In the genomic region with DNA sequence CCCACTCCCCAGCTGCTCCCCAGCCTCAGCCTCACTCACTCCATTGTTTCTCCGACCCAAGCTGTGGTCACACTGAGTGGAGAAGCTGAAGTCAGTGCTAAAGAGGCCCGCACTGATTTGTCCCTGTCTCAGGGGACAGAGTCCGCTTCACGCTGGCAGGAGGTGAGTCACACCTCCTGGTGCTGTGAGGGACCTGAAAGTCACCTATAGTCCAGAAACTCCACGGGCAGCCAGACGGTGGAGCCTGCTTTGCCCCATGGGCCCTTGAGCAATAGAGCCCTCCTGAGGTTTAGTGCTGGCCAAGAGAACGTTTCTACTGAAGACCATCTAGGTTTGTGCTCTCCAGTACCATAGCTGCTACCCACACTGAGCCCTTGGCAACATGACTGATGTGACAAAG, we compare ENCODE assay signal across 37 mouse cellular contexts. TPM values are rescaled to one million over a fixed set of nuclear protein-coding genes. Genes with fewer than 3 reads are reported as not detected.
DNase-seq lines count a peak whose midpoint lies in the region; ATAC-seq and TF ChIP-seq lines count a peak whose summit lies in the region.
"Had no signal": no experiment of that assay in that cellular context is flagged by ENCODE, and none has a peak within 500 bp of the region (broad histone marks: within the 10 kb centered on the region; RNA-seq: fewer than 3 reads in every experiment).

No protein-coding gene starts in this region.

- no peak overlapping the region for H3K9ac ChIP-seq in liver, postnatal 0 days (replicated peaks)
- no peak overlapping the region for H3K9ac ChIP-seq in liver, embryonic 11.5 days (ENCODE audit: low read depth, low read length)
- H3K9ac ChIP-seq in intestine, postnatal 0 days (ENCODE audit: low read depth, low read length): peak overlapping the region; percentile 59
- no peak overlapping the region for H3K9ac ChIP-seq in stomach, postnatal 0 days (ENCODE audit: low read length)
- H3K9ac ChIP-seq: embryonic facial prominence, embryonic 15.5 days; heart, embryonic 12.5 days; hindbrain, embryonic 13.5 days; limb, embryonic 12.5 days; liver, embryonic 13.5 days had no signal

- no peaks in the 10 kb centered on the region for H3K36me3 ChIP-seq in liver, postnatal 0 days (replicated peaks; ENCODE audit: insufficient read depth, low read length)
- H3K36me3 ChIP-seq in liver, embryonic 11.5 days (ENCODE audit: control insufficient read depth, insufficient read depth, low read length): no peaks in the 10 kb centered on the region
- no peaks in the 10 kb centered on the region for H3K36me3 ChIP-seq in intestine, postnatal 0 days (ENCODE audit: control insufficient read depth, insufficient read depth)
- no peaks in the 10 kb centered on the region for H3K36me3 ChIP-seq in stomach, postnatal 0 days (ENCODE audit: control insufficient read depth, insufficient read depth, low read length)
- H3K36me3 ChIP-seq: embryonic facial prominence, embryonic 10.5 days; embryonic facial prominence, embryonic 15.5 days; heart, embryonic 12.5 days; hindbrain, embryonic 13.5 days; limb, embryonic 12.5 days; liver, embryonic 13.5 days had no signal

- DNase-seq in adrenal gland, adult 2 months: peak; percentile 44
- no peak for DNase-seq in adrenal gland, postnatal 4 days (ENCODE audit: low spot score in 2 of 2)
- peak; percentile 44 for DNase-seq in liver, postnatal 0 days
- no peak for DNase-seq in liver, embryonic 11.5 days (ENCODE audit: low spot score)
- peak; percentile 81 for DNase-seq in stomach, postnatal 0 days (ENCODE audit: low spot score)
- no peak for DNase-seq in neural tube, embryonic 10.5 days (ENCODE audit: extremely low spot score, low spot score)
- no peak for DNase-seq in left cerebral cortex, adult 18-20 months (ENCODE audit: low spot score in 2 of 2)
- DNase-seq: cerebellum, adult 18-20 months; cerebellum, postnatal 14 days; gastrocnemius, postnatal 25 days; heart, adult 18-20 months; heart, postnatal 4 days; kidney, adult 2 months; kidney, postnatal 4 days; liver, embryonic 13.5 days; lung, adult 2 months; lung, postnatal 10 days; midbrain, embryonic 14.5 days; right cerebral cortex, postnatal 25 days; spleen, adult 18-20 months; thymus, postnatal 4 days had no signal

- H3K4me1 ChIP-seq in liver, postnatal 0 days (ENCODE audit: insufficient read depth): peaks cover 5% of the 10 kb centered on the region; the same call in 1 of the 2 replicates
- H3K4me1 ChIP-seq in liver, embryonic 11.5 days (replicated peaks; ENCODE audit: control insufficient read depth, insufficient read depth, low read length): no peaks in the 10 kb centered on the region
- H3K4me1 ChIP-seq in intestine, postnatal 0 days (replicated peaks; ENCODE audit: control insufficient read depth, insufficient read depth, low read length): no peaks in the 10 kb centered on the region; the same call in 1 of the 2 replicates
- H3K4me1 ChIP-seq in stomach, postnatal 0 days (replicated peaks; ENCODE audit: control insufficient read depth, insufficient read depth): no peaks in the 10 kb centered on the region
- H3K4me1 ChIP-seq: embryonic facial prominence, embryonic 15.5 days; heart, embryonic 12.5 days; hindbrain, embryonic 13.5 days; limb, embryonic 12.5 days; liver, embryonic 13.5 days had no signal

- peak overlapping the region; percentile 48; the same call in 1 of the 2 replicates for H3K27ac ChIP-seq in liver, postnatal 0 days (ENCODE audit: low read depth)
- no peak overlapping the region for H3K27ac ChIP-seq in liver, embryonic 11.5 days (ENCODE audit: low read depth, low read length)
- peak overlapping the region; percentile 95 for H3K27ac ChIP-seq in intestine, postnatal 0 days (ENCODE audit: low read depth, low read length)
- H3K27ac ChIP-seq in stomach, postnatal 0 days (replicated peaks): peak overlapping the region; percentile 79
- H3K27ac ChIP-seq: embryonic facial prominence, embryonic 10.5 days; embryonic facial prominence, embryonic 15.5 days; hindbrain, embryonic 13.5 days; kidney, postnatal 0 days; left cerebral cortex, adult 2 months; limb, embryonic 12.5 days; liver, embryonic 13.5 days; macrophage had no signal

- WGBS in liver, postnatal 0 days (ENCODE audit: insufficient replicate concordance): 64% methylated on average over 7 of the region's 7 CpGs
- 60% methylated on average over 7 of the region's 7 CpGs for WGBS in liver, embryonic 11.5 days
- WGBS in intestine, postnatal 0 days: 32% methylated on average over 7 of the region's 7 CpGs
- WGBS in stomach, postnatal 0 days: 48% methylated on average over 7 of the region's 7 CpGs

- no peak for TF ChIP-seq CTCF in liver, postnatal 0 days (IDR thresholded peaks at IDR 0.05; ENCODE audit: low read depth)
- peak; percentile 47 for TF ChIP-seq CTCF in intestine, postnatal 0 days (IDR thresholded peaks at IDR 0.05; ENCODE audit: low read depth)
- TF ChIP-seq CTCF in stomach, postnatal 0 days (IDR thresholded peaks at IDR 0.05; ENCODE audit: low read depth): peak; percentile 28; the same call in 1 of the 2 replicates

- TF ChIP-seq EP300 in liver, postnatal 0 days (IDR thresholded peaks at IDR 0.05; ENCODE audit: low read depth): 0 out of 2 replicates have a peak, but pooled peaks have one; percentile 19
- TF ChIP-seq EP300 in stomach, postnatal 0 days (optimal IDR thresholded peaks at IDR 0.05): no peak

- peak; percentile 79 for ATAC-seq in liver, postnatal 0 days
- ATAC-seq in liver, embryonic 11.5 days (replicated peaks; ENCODE audit: low FRiP score): no peak
- peak; percentile 92 for ATAC-seq in intestine, postnatal 0 days
- ATAC-seq in stomach, postnatal 0 days (ENCODE audit: low FRiP score, low TSS enrichment): peak; percentile 90
- ATAC-seq: activated CD4-positive, CD25-positive, alpha-beta regulatory T cell, adult 4 months; forebrain, embryonic 14.5 days had no signal

- H3K9me3 ChIP-seq in liver, postnatal 0 days (ENCODE audit: low read length): no peaks in the 10 kb centered on the region
- H3K9me3 ChIP-seq in liver, embryonic 11.5 days (ENCODE audit: control insufficient read depth, low read length): no peaks in the 10 kb centered on the region
- H3K9me3 ChIP-seq in intestine, postnatal 0 days (ENCODE audit: control insufficient read depth): no peaks in the 10 kb centered on the region
- H3K9me3 ChIP-seq in stomach, postnatal 0 days (ENCODE audit: control insufficient read depth, low read length): no peaks in the 10 kb centered on the region
- H3K9me3 ChIP-seq: embryonic facial prominence, embryonic 10.5 days; embryonic facial prominence, embryonic 15.5 days; heart, embryonic 12.5 days; hindbrain, embryonic 13.5 days; limb, embryonic 12.5 days; liver, embryonic 13.5 days had no signal

- H3K4me3 ChIP-seq in liver, postnatal 0 days (ENCODE audit: low read depth, low read length): no peak overlapping the region
- H3K4me3 ChIP-seq in liver, embryonic 11.5 days (ENCODE audit: low read depth, low read length): no peak overlapping the region
- peak overlapping the region; percentile 34 for H3K4me3 ChIP-seq in intestine, postnatal 0 days (ENCODE audit: low read depth, low read length)
- no peak overlapping the region for H3K4me3 ChIP-seq in stomach, postnatal 0 days (ENCODE audit: low read depth, low read length)
- H3K4me3 ChIP-seq: embryonic facial prominence, embryonic 10.5 days; embryonic facial prominence, embryonic 15.5 days; heart, embryonic 12.5 days; hindbrain, embryonic 13.5 days; left cerebral cortex, adult 2 months; limb, embryonic 12.5 days; liver, embryonic 13.5 days had no signal

- no peaks in the 10 kb centered on the region for H3K27me3 ChIP-seq in liver, postnatal 0 days (ENCODE audit: insufficient read depth, low read length)
- H3K27me3 ChIP-seq in liver, embryonic 11.5 days (replicated peaks; ENCODE audit: control insufficient read depth, insufficient read depth, low read length): no peaks in the 10 kb centered on the region
- H3K27me3 ChIP-seq in intestine, postnatal 0 days (replicated peaks; ENCODE audit: control insufficient read depth, insufficient read depth, low read length): no peaks in the 10 kb centered on the region
- no peaks in the 10 kb centered on the region for H3K27me3 ChIP-seq in stomach, postnatal 0 days (ENCODE audit: control insufficient read depth, insufficient read depth, low read length)
- H3K27me3 ChIP-seq: CH12.LX; embryonic facial prominence, embryonic 15.5 days; hindbrain, embryonic 13.5 days; liver, embryonic 13.5 days had no signal

- no peak overlapping the region for H3K4me2 ChIP-seq in liver, postnatal 0 days (ENCODE audit: low read depth, low read length)
- no peak overlapping the region for H3K4me2 ChIP-seq in liver, embryonic 11.5 days
- peak overlapping the region; percentile 59 for H3K4me2 ChIP-seq in intestine, postnatal 0 days (replicated peaks; ENCODE audit: low read depth)
- no peak overlapping the region for H3K4me2 ChIP-seq in stomach, postnatal 0 days (replicated peaks; ENCODE audit: low read depth)
- H3K4me2 ChIP-seq: embryonic facial prominence, embryonic 15.5 days; heart, embryonic 12.5 days; hindbrain, embryonic 13.5 days; limb, embryonic 12.5 days; liver, embryonic 13.5 days had no signal

RNA-seq across cellular contexts. Expression of a gene that starts 0.9 kb away (rescaled TPM):
- 100 to 1,000 TPM; 354 to 980 TPM for total RNA-seq in adrenal gland, adult 2 months (2021)
- 514 and 896 TPM in 2 replicates for polyA plus RNA-seq in adrenal gland, adult 2 months (2012; rRNA removed)
- total RNA-seq in adrenal gland, postnatal 4 days (2021): 10 to 100 TPM; 49.8 to 62.1 TPM
- polyA plus RNA-seq in liver, postnatal 0 days (2015; fragmentation: Nextera tagmentation; extraction: Ambion mirVana): 5.9 and 8.2 TPM in 2 replicates
- 0.26 TPM in 1 of 2 replicates, not detected in the other for polyA plus RNA-seq in liver, embryonic 11.5 days (2014; fragmentation: Nextera tagmentation; extraction: Ambion mirVana)
- polyA plus RNA-seq in intestine, postnatal 0 days (2015; fragmentation: Nextera tagmentation; extraction: Ambion mirVana): 231 and 259 TPM in 2 replicates
- 31.0 and 31.2 TPM in 2 replicates for polyA plus RNA-seq in stomach, postnatal 0 days (2015; fragmentation: Nextera tagmentation; extraction: Ambion mirVana)
- total RNA-seq in left cerebral cortex, adult 18-20 months (2021): not detected
- total RNA-seq: CH12.LX; left cerebral cortex, adult 2 months; left cerebral cortex, postnatal 25 days; neutrophil, adult 5-6 weeks had no signal
- polyA plus RNA-seq: activated CD4-positive, CD25-positive, alpha-beta regulatory T cell, adult 4 months; C2C12; embryonic facial prominence, embryonic 10.5 days; embryonic facial prominence, embryonic 15.5 days; forebrain, embryonic 14.5 days; heart, embryonic 12.5 days; heart, postnatal 0 days; hindbrain, embryonic 13.5 days; limb, embryonic 12.5 days; macrophage; midbrain, embryonic 14.5 days had no signal

RNA-seq across cellular contexts. Expression of a gene that starts 7.7 kb away (rescaled TPM):
- 10 to 100 TPM; 50.5 TPM for total RNA-seq in adrenal gland, adult 2 months (2021)
- polyA plus RNA-seq in adrenal gland, adult 2 months (2012; rRNA removed): 49.5 and 64.3 TPM in 2 replicates
- 10 to 100 TPM; 47.8 to 49.2 TPM for total RNA-seq in adrenal gland, postnatal 4 days (2021)
- polyA plus RNA-seq in liver, postnatal 0 days (2015; fragmentation: Nextera tagmentation; extraction: Ambion mirVana): 49.2 and 49.9 TPM in 2 replicates
- 72.1 and 72.7 TPM in 2 replicates for polyA plus RNA-seq in liver, embryonic 11.5 days (2014; fragmentation: Nextera tagmentation; extraction: Ambion mirVana)
- polyA plus RNA-seq in intestine, postnatal 0 days (2015; fragmentation: Nextera tagmentation; extraction: Ambion mirVana): 44.9 and 48.8 TPM in 2 replicates
- 69.2 and 69.6 TPM in 2 replicates for polyA plus RNA-seq in stomach, postnatal 0 days (2015; fragmentation: Nextera tagmentation; extraction: Ambion mirVana)
- total RNA-seq in left cerebral cortex, adult 18-20 months (2021): 10 to 100 TPM; 41.9 to 42.6 TPM

RNA-seq across cellular contexts. Expression of a gene that starts 15.6 kb away (rescaled TPM):
- 1 to 10 TPM; 9.1 to 9.2 TPM for total RNA-seq in adrenal gland, adult 2 months (2021)
- 65.5 and 102 TPM in 2 replicates for polyA plus RNA-seq in adrenal gland, adult 2 months (2012; rRNA removed)
- total RNA-seq in adrenal gland, postnatal 4 days (2021): 10 to 100 TPM; 13.9 to 14.7 TPM
- polyA plus RNA-seq in liver, postnatal 0 days (2015; fragmentation: Nextera tagmentation; extraction: Ambion mirVana): 17.1 and 20.5 TPM in 2 replicates
- 27.4 and 32.1 TPM in 2 replicates for polyA plus RNA-seq in liver, embryonic 11.5 days (2014; fragmentation: Nextera tagmentation; extraction: Ambion mirVana)
- polyA plus RNA-seq in intestine, postnatal 0 days (2015; fragmentation: Nextera tagmentation; extraction: Ambion mirVana): 21.5 and 23.9 TPM in 2 replicates
- 11.8 and 12.9 TPM in 2 replicates for polyA plus RNA-seq in stomach, postnatal 0 days (2015; fragmentation: Nextera tagmentation; extraction: Ambion mirVana)
- 10 to 100 TPM; 14.7 to 19.8 TPM for total RNA-seq in left cerebral cortex, adult 18-20 months (2021)

RNA-seq across cellular contexts. Expression of a gene that starts 23.6 kb away (rescaled TPM):
- 1 to 10 TPM; 1.1 to 1.9 TPM for total RNA-seq in adrenal gland, adult 2 months (2021)
- polyA plus RNA-seq in adrenal gland, adult 2 months (2012; rRNA removed): 4.0 TPM in 2 replicates
- total RNA-seq in adrenal gland, postnatal 4 days (2021): 1 to 10 TPM in 1 of 2 experiments, under 1 TPM in 1; 0.90 to 2.5 TPM
- polyA plus RNA-seq in liver, postnatal 0 days (2015; fragmentation: Nextera tagmentation; extraction: Ambion mirVana): 0.26 and 0.49 TPM in 2 replicates
- 0.74 and 1.5 TPM in 2 replicates for polyA plus RNA-seq in liver, embryonic 11.5 days (2014; fragmentation: Nextera tagmentation; extraction: Ambion mirVana)
- 2.2 and 2.3 TPM in 2 replicates for polyA plus RNA-seq in intestine, postnatal 0 days (2015; fragmentation: Nextera tagmentation; extraction: Ambion mirVana)
- 25.5 and 30.6 TPM in 2 replicates for polyA plus RNA-seq in stomach, postnatal 0 days (2015; fragmentation: Nextera tagmentation; extraction: Ambion mirVana)
- total RNA-seq in left cerebral cortex, adult 18-20 months (2021): under 1 TPM; 0.28 to 0.56 TPM
- polyA plus RNA-seq: C2C12; forebrain, embryonic 14.5 days; macrophage; midbrain, embryonic 14.5 days had no signal

RNA-seq across cellular contexts. Expression of a gene that starts 36.5 kb away (rescaled TPM):
- total RNA-seq in adrenal gland, adult 2 months (2021): 10 to 100 TPM; 17.0 to 22.0 TPM
- 90.8 and 103 TPM in 2 replicates for polyA plus RNA-seq in adrenal gland, adult 2 months (2012; rRNA removed)
- 10 to 100 TPM; 22.7 to 25.4 TPM for total RNA-seq in adrenal gland, postnatal 4 days (2021)
- 12.9 and 13.1 TPM in 2 replicates for polyA plus RNA-seq in liver, postnatal 0 days (2015; fragmentation: Nextera tagmentation; extraction: Ambion mirVana)
- polyA plus RNA-seq in liver, embryonic 11.5 days (2014; fragmentation: Nextera tagmentation; extraction: Ambion mirVana): 4.6 and 5.3 TPM in 2 replicates
- polyA plus RNA-seq in intestine, postnatal 0 days (2015; fragmentation: Nextera tagmentation; extraction: Ambion mirVana): 16.5 and 17.4 TPM in 2 replicates
- polyA plus RNA-seq in stomach, postnatal 0 days (2015; fragmentation: Nextera tagmentation; extraction: Ambion mirVana): 70.1 and 73.6 TPM in 2 replicates
- 1 to 10 TPM; 4.9 to 8.2 TPM for total RNA-seq in left cerebral cortex, adult 18-20 months (2021)
- total RNA-seq: CH12.LX; neutrophil, adult 5-6 weeks had no signal
- polyA plus RNA-seq: activated CD4-positive, CD25-positive, alpha-beta regulatory T cell, adult 4 months; macrophage had no signal

Comparison
In these comparisons a context has a peak if more than half of its experiments do, and no peak if none do; other contexts are left out.
1. DNase-seq: peak in adrenal gland, adult 2 months (single experiment), liver, postnatal 0 days (single experiment) and stomach, postnatal 0 days (single experiment); none in adrenal gland, postnatal 4 days (0 of 2), liver, embryonic 11.5 days (single experiment), neural tube, embryonic 10.5 days (single experiment) and left cerebral cortex, adult 18-20 months (0 of 2).